Mouse (Mus musculus): Measurements from ENCODE around the gene Wfdc3.
A peak's percentile ranks its signal among the peaks of the same experiment; 100 is the strongest.

The Wfdc3 gene

GRCm38 (mm10) chr2:164776130-164776529 lies 30.4 kb upstream of the Wfdc3 start:
- DNase-seq (ENCODE audit: low spot score): no peak

DNA sequence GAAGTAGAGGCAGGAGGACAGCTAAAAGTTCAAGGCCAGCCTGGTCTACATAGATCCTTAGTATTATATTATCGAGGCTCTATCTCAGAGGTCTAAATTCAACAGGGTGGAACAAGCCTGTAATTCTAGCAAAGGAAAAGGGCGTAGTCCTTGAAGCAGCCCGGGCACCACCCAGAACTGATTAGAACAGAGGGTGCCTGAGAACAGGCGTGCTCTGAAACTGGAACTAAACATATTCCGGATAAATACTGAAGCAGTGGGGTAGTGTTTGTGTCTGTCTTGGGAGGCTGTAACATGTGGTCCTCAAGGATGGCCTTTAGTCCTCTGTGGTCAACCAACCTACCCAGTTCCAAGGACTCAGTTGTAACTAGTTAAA lies 28.2 kb upstream of the Wfdc3 start:
- DNase-seq (ENCODE audit: low spot score): peak; percentile 54

- DNase-seq (ENCODE audit: low spot score): no peak
Measured at GRCm38 (mm10) chr2:164773229-164773988, 27.7 kb upstream of the Wfdc3 start.

DNA sequence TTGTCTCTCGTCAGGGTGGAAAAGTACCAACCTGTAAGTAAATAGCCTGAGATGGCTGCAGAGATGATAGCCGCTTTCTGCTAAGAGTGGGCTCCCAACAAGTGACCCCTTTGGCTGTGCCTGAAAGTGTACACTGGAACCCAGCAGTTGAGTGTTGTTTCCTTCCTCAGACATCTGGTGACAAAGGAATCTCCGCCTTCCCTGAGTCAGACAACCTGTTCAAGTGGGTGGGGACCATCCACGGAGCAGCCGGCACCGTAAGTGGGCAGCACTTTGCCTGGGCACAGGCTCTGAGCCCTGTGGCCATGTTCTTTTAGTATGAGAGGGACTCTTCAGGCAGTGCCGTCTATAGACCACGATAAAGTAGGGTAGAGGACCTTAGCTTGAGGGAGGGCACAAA lies 25.4 kb upstream of the Wfdc3 start:
- no peak for DNase-seq (ENCODE audit: low spot score)

GRCm38 (mm10) chr2:164770279-164770678 lies 24.5 kb upstream of the Wfdc3 start:
- no peak for DNase-seq (ENCODE audit: low spot score)

- DNase-seq (ENCODE audit: low spot score): peak; percentile 99
Measured at GRCm38 (mm10) chr2:164769258-164770037, 23.7 kb upstream of the Wfdc3 start, which contains the start of gene Ube2c. Gene Ube2c, plus strand, starts transcription at chr2:164769898.

- no peak for DNase-seq (ENCODE audit: low spot score)
Measured at GRCm38 (mm10) chr2:164767812-164768540, 22.2 kb upstream of the Wfdc3 start.

GRCm38 (mm10) chr2:164765841-164766240 lies 20.1 kb upstream of the Wfdc3 start:
- no peak for DNase-seq (ENCODE audit: low spot score)

GRCm38 (mm10) chr2:164762593-164762992 lies 16.9 kb upstream of the Wfdc3 start:
- DNase-seq (ENCODE audit: low spot score): no peak

GRCm38 (mm10) chr2:164761971-164762370 lies 16.2 kb upstream of the Wfdc3 start:
- DNase-seq (ENCODE audit: low spot score): no peak

DNA sequence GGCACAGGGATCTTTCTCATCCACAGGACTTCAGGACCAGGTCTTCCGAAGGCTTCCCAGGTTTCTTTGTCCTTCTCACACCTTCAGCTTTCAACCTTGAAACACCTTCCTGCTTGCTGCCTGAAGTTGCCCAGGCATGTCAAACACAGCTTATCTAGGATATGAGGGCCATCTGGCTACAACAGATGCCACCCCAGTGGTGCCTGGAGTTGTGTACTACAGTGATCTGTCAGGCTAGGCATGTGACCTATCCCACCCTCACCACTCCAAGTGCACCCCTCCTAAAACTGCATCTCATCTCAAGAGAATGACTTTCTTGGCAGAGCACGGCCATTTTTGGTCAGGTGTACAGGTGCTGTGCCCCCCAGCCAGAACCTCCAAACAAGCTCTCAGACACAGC lies 15.8 kb upstream of the Wfdc3 start:
- DNase-seq (ENCODE audit: low spot score): no peak

DNA sequence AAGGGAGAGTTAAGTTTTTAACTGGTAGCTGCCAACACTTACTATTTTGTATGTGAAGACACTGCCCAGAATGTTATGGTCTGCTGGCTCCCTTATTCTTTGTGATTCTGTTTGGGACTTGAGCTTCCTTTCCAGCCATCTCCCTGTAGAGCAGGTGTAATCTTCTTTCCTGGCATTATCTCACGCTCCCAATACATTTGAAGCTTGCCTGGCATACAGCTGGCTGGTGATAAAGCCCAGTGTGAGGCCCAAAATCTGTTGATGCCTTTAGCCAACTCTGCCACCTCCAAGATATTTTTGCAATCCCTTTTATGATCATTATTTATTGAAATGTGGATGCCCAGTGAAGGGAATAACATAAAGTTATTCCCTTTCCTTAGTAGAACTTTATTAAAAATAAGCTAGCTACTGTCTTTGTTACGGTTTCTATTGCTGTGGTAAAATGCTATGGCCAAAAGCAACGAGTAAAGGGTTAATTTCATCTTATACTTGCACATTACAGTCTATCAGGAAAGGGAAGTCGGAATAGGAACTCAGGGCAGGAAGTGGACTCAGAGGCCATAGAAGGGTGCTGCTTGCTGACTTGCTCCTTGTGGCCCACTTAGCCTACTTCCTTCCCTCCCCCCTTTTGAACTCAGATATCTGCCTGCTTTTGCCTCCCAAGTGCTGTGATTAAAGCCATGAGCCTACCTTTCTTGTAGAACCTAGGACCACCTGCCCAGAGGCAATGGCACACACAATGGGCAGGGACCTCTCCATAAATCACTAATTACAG lies 14.5 kb upstream of the Wfdc3 start:
- DNase-seq (ENCODE audit: low spot score): no peak

- DNase-seq (ENCODE audit: low spot score): no peak
Measured at GRCm38 (mm10) chr2:164758692-164759091, 13.0 kb upstream of the Wfdc3 start.

GRCm38 (mm10) chr2:164757841-164758240 lies 12.1 kb upstream of the Wfdc3 start:
- DNase-seq (ENCODE audit: low spot score): no peak

DNA sequence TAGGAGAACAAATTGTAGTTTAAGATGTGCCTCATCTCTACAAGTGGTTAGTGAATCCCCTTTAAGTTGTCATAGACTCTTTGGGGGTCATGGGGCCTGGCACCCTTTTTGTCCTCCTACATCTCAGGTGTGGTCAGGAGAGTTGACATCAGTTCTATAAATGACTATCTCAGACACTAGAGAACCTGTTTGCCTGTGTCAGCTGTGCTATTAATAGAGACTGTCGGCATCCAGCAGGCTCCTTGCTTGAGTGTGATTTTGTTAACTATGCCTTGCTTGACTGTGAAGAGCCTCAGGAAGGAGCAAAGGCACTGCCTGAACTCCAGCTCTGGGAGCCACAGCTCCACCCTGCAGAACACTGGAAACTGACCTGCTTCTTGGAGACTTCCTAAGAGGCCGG lies 9.1 kb upstream of the Wfdc3 start:
- no peak for DNase-seq (ENCODE audit: low spot score)

DNA sequence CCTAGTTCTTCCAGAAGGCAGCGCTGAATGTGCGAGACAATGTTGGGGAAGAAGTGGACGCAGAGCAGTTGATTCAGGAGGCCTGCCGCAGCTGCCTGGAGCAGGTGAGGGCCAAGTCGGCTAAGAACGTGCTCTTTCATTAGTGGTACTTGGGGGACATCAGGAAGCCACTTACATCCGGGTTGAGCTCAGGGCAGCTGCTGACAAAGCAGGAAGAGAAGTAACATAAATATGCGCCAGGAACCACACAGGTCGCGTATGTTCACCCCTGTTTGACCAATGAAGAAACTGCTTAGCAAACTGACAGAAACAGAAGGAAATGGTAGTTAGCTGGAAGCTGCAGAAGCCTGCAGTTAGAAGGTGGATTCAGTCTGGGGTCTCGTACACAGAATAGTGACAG lies 8.4 kb upstream of the Wfdc3 start:
- no peak for DNase-seq (ENCODE audit: low spot score)

GRCm38 (mm10) chr2:164752454-164752853 lies 6.7 kb upstream of the Wfdc3 start:
- DNase-seq (ENCODE audit: low spot score): no peak

GRCm38 (mm10) chr2:164748991-164749390 lies 3.3 kb upstream of the Wfdc3 start:
- no peak for DNase-seq (ENCODE audit: low spot score)

- no peak for DNase-seq (ENCODE audit: low spot score)
Measured at GRCm38 (mm10) chr2:164748191-164748590, 2.5 kb upstream of the Wfdc3 start.

- no peak for DNase-seq (ENCODE audit: low spot score)
Measured at GRCm38 (mm10) chr2:164746693-164747092, 962 bp upstream of the Wfdc3 start.

DNA sequence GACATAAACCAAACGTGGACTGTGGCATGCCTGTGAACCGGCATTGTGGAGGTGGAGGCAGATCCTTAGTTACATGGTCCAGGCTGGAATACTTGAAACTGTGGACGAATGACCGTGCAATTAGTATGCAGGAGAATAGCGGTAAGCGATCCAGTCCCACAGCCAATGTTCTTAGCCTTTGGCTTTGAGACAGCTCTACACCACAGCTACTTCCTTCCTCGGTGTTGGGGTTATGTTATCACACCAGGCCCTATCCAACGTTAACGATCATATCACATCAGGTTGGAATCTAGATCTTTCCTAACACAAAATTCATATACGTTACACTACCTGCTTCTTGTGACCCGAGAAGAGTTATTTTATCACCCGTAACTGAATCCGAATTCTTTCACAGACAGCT lies 744 bp downstream of the Wfdc3 start:
- no peak for DNase-seq (ENCODE audit: low spot score)

- no peak for DNase-seq (ENCODE audit: low spot score)
Measured at GRCm38 (mm10) chr2:164739876-164740275, 5.9 kb downstream of the Wfdc3 start.
